Comparison of ENCODE assay signal across 8 mouse cellular contexts in genomic region chr8:94787524-94788501, GRCm38 (mm10). TPM values are rescaled to one million over a fixed set of nuclear protein-coding genes. Genes with fewer than 3 reads are reported as not detected.
DNase-seq lines count a peak whose midpoint lies in the region; ATAC-seq and TF ChIP-seq lines count a peak whose summit lies in the region.

No protein-coding gene starts in this region.

- no peak overlapping the region for H3K27ac ChIP-seq in midbrain, embryonic 14.5 days (replicated peaks; ENCODE audit: low read depth, low read length)
- no peak overlapping the region for H3K27ac ChIP-seq in midbrain, embryonic 10.5 days (replicated peaks)
- H3K27ac ChIP-seq in embryonic fibroblast, embryonic 13.5 days (ENCODE audit: insufficient read depth, low read length): peak overlapping the region; percentile 90
- peak overlapping the region; percentile 77 for H3K27ac ChIP-seq in kidney, embryonic 16.5 days (ENCODE audit: low read length)

- WGBS in midbrain, embryonic 14.5 days: 75% methylated on average over 15 of the region's 15 CpGs
- WGBS in midbrain, embryonic 10.5 days: 74% methylated on average over 15 of the region's 15 CpGs
- WGBS in kidney, embryonic 16.5 days: 59% methylated on average over 15 of the region's 15 CpGs

- ATAC-seq in midbrain, embryonic 14.5 days (ENCODE audit: low FRiP score, low TSS enrichment): no peak
- ATAC-seq in kidney, embryonic 16.5 days (ENCODE audit: low FRiP score, low TSS enrichment): peak; percentile 68
- peak; percentile 94 for ATAC-seq in megakaryocyte-erythroid progenitor cell, adult 5-6 weeks (replicated peaks; ENCODE audit: low FRiP score, low TSS enrichment, poor library complexity, severe bottlenecking)

- no peaks in the 10 kb centered on the region for H3K9me3 ChIP-seq in midbrain, embryonic 14.5 days (ENCODE audit: control insufficient read depth, low read length)
- no peaks in the 10 kb centered on the region for H3K9me3 ChIP-seq in midbrain, embryonic 10.5 days (replicated peaks)
- no peaks in the 10 kb centered on the region for H3K9me3 ChIP-seq in kidney, embryonic 16.5 days (ENCODE audit: low read length)

- TF ChIP-seq POLR2A in embryonic fibroblast, embryonic 13.5 days (IDR thresholded peaks at IDR 0.05; ENCODE audit: low read depth, low read length): no peak

- DNase-seq in midbrain, embryonic 14.5 days: peak; percentile 13
- DNase-seq in midbrain, embryonic 10.5 days (ENCODE audit: low spot score): no peak
- no peak for DNase-seq in testis, postnatal 14 days (ENCODE audit: low spot score)
- no peak for DNase-seq in right cerebral cortex, postnatal 14 days
- no peak for DNase-seq in thymus, adult 18-20 months

- H3K4me2 ChIP-seq in midbrain, embryonic 14.5 days (ENCODE audit: low read length): no peak overlapping the region
- H3K4me2 ChIP-seq in kidney, embryonic 16.5 days (replicated peaks; ENCODE audit: low read depth, low read length): no peak overlapping the region

- H3K27me3 ChIP-seq in midbrain, embryonic 14.5 days (ENCODE audit: control insufficient read depth, insufficient read depth, low read length): no peaks in the 10 kb centered on the region
- H3K27me3 ChIP-seq in midbrain, embryonic 10.5 days (ENCODE audit: low read depth, poor library complexity, severe bottlenecking): peaks cover 11% of the 10 kb centered on the region; the same call in 1 of the 2 replicates
- no peaks in the 10 kb centered on the region for H3K27me3 ChIP-seq in kidney, embryonic 16.5 days (ENCODE audit: insufficient read depth, low read length)

- no peak for TF ChIP-seq CTCF in embryonic fibroblast, embryonic 13.5 days (IDR thresholded peaks at IDR 0.05; ENCODE audit: borderline replicate concordance, insufficient read depth, low read length)

- no peaks in the 10 kb centered on the region for H3K36me3 ChIP-seq in midbrain, embryonic 14.5 days (ENCODE audit: control insufficient read depth, insufficient read depth, low read length)
- H3K36me3 ChIP-seq in midbrain, embryonic 10.5 days: no peaks in the 10 kb centered on the region
- no peaks in the 10 kb centered on the region for H3K36me3 ChIP-seq in kidney, embryonic 16.5 days (ENCODE audit: insufficient read depth, low read length)

- 0 out of 2 replicates have a peak, but pooled peaks cover 11% of the 10 kb centered on the region for H3K4me1 ChIP-seq in midbrain, embryonic 14.5 days (ENCODE audit: control insufficient read depth, insufficient read depth, low read length)
- peaks cover 27% of the 10 kb centered on the region for H3K4me1 ChIP-seq in midbrain, embryonic 10.5 days
- peaks cover 23% of the 10 kb centered on the region for H3K4me1 ChIP-seq in embryonic fibroblast, embryonic 13.5 days (ENCODE audit: control insufficient read depth, insufficient read depth, low read length)
- no peaks in the 10 kb centered on the region; the same call in 1 of the 2 replicates for H3K4me1 ChIP-seq in kidney, embryonic 16.5 days (ENCODE audit: insufficient read depth, low read length)

- H3K4me3 ChIP-seq in midbrain, embryonic 14.5 days (replicated peaks; ENCODE audit: low read depth, low read length): no peak overlapping the region
- H3K4me3 ChIP-seq in midbrain, embryonic 10.5 days: no peak overlapping the region
- H3K4me3 ChIP-seq in embryonic fibroblast, embryonic 13.5 days (ENCODE audit: insufficient read depth, low read length): no peak overlapping the region
- no peak overlapping the region for H3K4me3 ChIP-seq in kidney, embryonic 16.5 days (ENCODE audit: low read length)

- no peak overlapping the region for H3K9ac ChIP-seq in midbrain, embryonic 14.5 days (replicated peaks; ENCODE audit: low read length)
- H3K9ac ChIP-seq in kidney, embryonic 16.5 days (replicated peaks; ENCODE audit: low read length): no peak overlapping the region

RNA-seq across cellular contexts. Expression of gene Cx3cl1, which starts 16.0 kb away (rescaled TPM):
- polyA plus RNA-seq in midbrain, embryonic 14.5 days (2014; fragmentation: Nextera tagmentation; extraction: Ambion mirVana): 19.1 and 21.8 TPM in 2 replicates
- 13.6 and 14.3 TPM in 2 replicates for polyA plus RNA-seq in midbrain, embryonic 10.5 days (2016; fragmentation: Nextera tagmentation; extraction: Ambion mirVana)
- 30.9 and 34.7 TPM in 2 replicates for polyA plus RNA-seq in embryonic fibroblast, embryonic 13.5 days (2011; ENCODE audit: insufficient read length, low read depth, missing spikeins)
- polyA plus RNA-seq in kidney, embryonic 16.5 days (2015; fragmentation: Nextera tagmentation; extraction: Ambion mirVana): 12.8 and 14.0 TPM in 2 replicates
- 0.35 TPM in 1 of 2 replicates, not detected in the other for total RNA-seq in megakaryocyte-erythroid progenitor cell, adult 5-6 weeks (2014; fragmentation: Nextera tagmentation)
- not detected in 2 replicates for total RNA-seq in megakaryocyte-erythroid progenitor cell, adult 5-6 weeks (2017)

RNA-seq across cellular contexts. Expression of gene Ccl17, which starts 22.4 kb away (rescaled TPM):
- 0.81 TPM in 1 of 2 replicates, not detected in the other for polyA plus RNA-seq in midbrain, embryonic 14.5 days (2014; fragmentation: Nextera tagmentation; extraction: Ambion mirVana)
- polyA plus RNA-seq in midbrain, embryonic 10.5 days (2016; fragmentation: Nextera tagmentation; extraction: Ambion mirVana): not detected in 2 replicates
- not detected in 2 replicates for polyA plus RNA-seq in embryonic fibroblast, embryonic 13.5 days (2011; ENCODE audit: insufficient read length, low read depth, missing spikeins)
- polyA plus RNA-seq in kidney, embryonic 16.5 days (2015; fragmentation: Nextera tagmentation; extraction: Ambion mirVana): 0.57 TPM in 1 of 2 replicates, not detected in the other
- 1.6 and 2.0 TPM in 2 replicates for total RNA-seq in megakaryocyte-erythroid progenitor cell, adult 5-6 weeks (2014; fragmentation: Nextera tagmentation)
- total RNA-seq in megakaryocyte-erythroid progenitor cell, adult 5-6 weeks (2017): 5.6 and 6.0 TPM in 2 replicates

RNA-seq across cellular contexts. Expression of gene Ccl22, which starts 42.4 kb away (rescaled TPM):
- 0.67 TPM in 1 of 2 replicates, not detected in the other for polyA plus RNA-seq in midbrain, embryonic 14.5 days (2014; fragmentation: Nextera tagmentation; extraction: Ambion mirVana)
- not detected in 2 replicates for polyA plus RNA-seq in midbrain, embryonic 10.5 days (2016; fragmentation: Nextera tagmentation; extraction: Ambion mirVana)
- not detected in 2 replicates for polyA plus RNA-seq in embryonic fibroblast, embryonic 13.5 days (2011; ENCODE audit: insufficient read length, low read depth, missing spikeins)
- not detected in 2 replicates for polyA plus RNA-seq in kidney, embryonic 16.5 days (2015; fragmentation: Nextera tagmentation; extraction: Ambion mirVana)
- not detected in 2 replicates for total RNA-seq in megakaryocyte-erythroid progenitor cell, adult 5-6 weeks (2014; fragmentation: Nextera tagmentation)
- not detected in 2 replicates for total RNA-seq in megakaryocyte-erythroid progenitor cell, adult 5-6 weeks (2017)

RNA-seq across cellular contexts. Expression of gene Coq9, which starts 50.3 kb away (rescaled TPM):
- 54.9 and 56.0 TPM in 2 replicates for polyA plus RNA-seq in midbrain, embryonic 14.5 days (2014; fragmentation: Nextera tagmentation; extraction: Ambion mirVana)
- polyA plus RNA-seq in midbrain, embryonic 10.5 days (2016; fragmentation: Nextera tagmentation; extraction: Ambion mirVana): 50.4 and 52.6 TPM in 2 replicates
- polyA plus RNA-seq in embryonic fibroblast, embryonic 13.5 days (2011; ENCODE audit: insufficient read length, low read depth, missing spikeins): 46.5 and 48.9 TPM in 2 replicates
- 100 and 110 TPM in 2 replicates for polyA plus RNA-seq in kidney, embryonic 16.5 days (2015; fragmentation: Nextera tagmentation; extraction: Ambion mirVana)
- total RNA-seq in megakaryocyte-erythroid progenitor cell, adult 5-6 weeks (2014; fragmentation: Nextera tagmentation): 64.1 and 92.7 TPM in 2 replicates
- total RNA-seq in megakaryocyte-erythroid progenitor cell, adult 5-6 weeks (2017): 46.0 and 49.4 TPM in 2 replicates

RNA-seq across cellular contexts. Expression of gene Ciapin1, which starts 50.3 kb away (rescaled TPM):
- 166 and 200 TPM in 2 replicates for polyA plus RNA-seq in midbrain, embryonic 14.5 days (2014; fragmentation: Nextera tagmentation; extraction: Ambion mirVana)
- 185 and 201 TPM in 2 replicates for polyA plus RNA-seq in midbrain, embryonic 10.5 days (2016; fragmentation: Nextera tagmentation; extraction: Ambion mirVana)
- polyA plus RNA-seq in embryonic fibroblast, embryonic 13.5 days (2011; ENCODE audit: insufficient read length, low read depth, missing spikeins): 27.6 and 35.3 TPM in 2 replicates
- polyA plus RNA-seq in kidney, embryonic 16.5 days (2015; fragmentation: Nextera tagmentation; extraction: Ambion mirVana): 125 and 131 TPM in 2 replicates
- 52.3 and 71.1 TPM in 2 replicates for total RNA-seq in megakaryocyte-erythroid progenitor cell, adult 5-6 weeks (2014; fragmentation: Nextera tagmentation)
- 31.6 and 38.2 TPM in 2 replicates for total RNA-seq in megakaryocyte-erythroid progenitor cell, adult 5-6 weeks (2017)

Comparison
In these comparisons a context has a peak if more than half of its experiments do, and no peak if none do; other contexts are left out.
1. H3K27ac ChIP-seq: peak in embryonic fibroblast, embryonic 13.5 days (single experiment) and kidney, embryonic 16.5 days (single experiment); none in midbrain, embryonic 14.5 days (single experiment) and midbrain, embryonic 10.5 days (single experiment).